25 mouse cellular contexts compared by ENCODE assay signal in genomic region chr15:5475389-5475995, GRCm38 (mm10).
A peak's percentile ranks its signal among the peaks of the same experiment; 100 is the strongest.
DNase-seq lines count a peak whose midpoint lies in the region; ATAC-seq and TF ChIP-seq lines count a peak whose summit lies in the region.
"Had no signal": no experiment of that assay in that cellular context is flagged by ENCODE, and none has a peak within 500 bp of the region (broad histone marks: within the 10 kb centered on the region; RNA-seq: fewer than 3 reads in every experiment).

No protein-coding gene starts in this region.

- no peak overlapping the region for H3K4me3 ChIP-seq in bone marrow, adult 2 months (replicated peaks; ENCODE audit: control insufficient read depth, low read depth, low read length)
- peak overlapping the region; percentile 65 for H3K4me3 ChIP-seq in megakaryocyte, embryonic 14.5 days (replicated peaks)
- no peak overlapping the region for H3K4me3 ChIP-seq in midbrain, embryonic 14.5 days (replicated peaks; ENCODE audit: low read depth, low read length)
- H3K4me3 ChIP-seq in limb, embryonic 10.5 days: no peak overlapping the region
- H3K4me3 ChIP-seq: embryonic facial prominence, embryonic 12.5 days; erythroblast, embryonic 14.5 days; forebrain, embryonic 12.5 days; hindbrain, embryonic 10.5 days; intestine, embryonic 15.5 days had no signal

- DNase-seq in lung, postnatal 36 days: peak; percentile 12
- DNase-seq in lung, postnatal 10 days: no peak
- peak; percentile 30 for DNase-seq in thymus, postnatal 25 days
- no peak for DNase-seq in midbrain, embryonic 14.5 days
- no peak for DNase-seq in adrenal gland, postnatal 10 days
- DNase-seq in limb, embryonic 10.5 days (ENCODE audit: low spot score): no peak
- DNase-seq: adrenal gland, postnatal 25 days; cerebellum, adult 11 months; cerebellum, postnatal 14 days; heart, postnatal 10 days; kidney, adult 9 months; kidney, postnatal 25 days; retina, postnatal 1 day; right cerebral cortex, postnatal 25 days; spleen, adult 18-20 months had no signal

- no peaks in the 10 kb centered on the region for H3K9me3 ChIP-seq in megakaryocyte, embryonic 14.5 days
- H3K9me3 ChIP-seq in midbrain, embryonic 14.5 days (ENCODE audit: control insufficient read depth, low read length): no peaks in the 10 kb centered on the region
- H3K9me3 ChIP-seq in limb, embryonic 10.5 days (replicated peaks): no peaks in the 10 kb centered on the region
- H3K9me3 ChIP-seq: embryonic facial prominence, embryonic 12.5 days; forebrain, embryonic 12.5 days; hindbrain, embryonic 10.5 days; intestine, embryonic 15.5 days had no signal

- no peak overlapping the region for H3K4me2 ChIP-seq in midbrain, embryonic 14.5 days (ENCODE audit: low read length)
- H3K4me2 ChIP-seq: embryonic facial prominence, embryonic 12.5 days; forebrain, embryonic 12.5 days; heart, embryonic 11.5 days; intestine, embryonic 15.5 days; midbrain, embryonic 11.5 days had no signal

- WGBS in bone marrow, adult 2 months: 6% methylated on average over 1 of the region's 1 CpGs
- 35% methylated on average over 1 of the region's 1 CpGs for WGBS in midbrain, embryonic 14.5 days
- 64% methylated on average over 1 of the region's 1 CpGs for WGBS in limb, embryonic 10.5 days

- ATAC-seq in midbrain, embryonic 14.5 days (ENCODE audit: low FRiP score, low TSS enrichment): no peak
- ATAC-seq: hindbrain, embryonic 16.5 days; intestine, embryonic 15.5 days had no signal

- peaks cover 2% of the 10 kb centered on the region; the same call in 1 of the 2 replicates for H3K4me1 ChIP-seq in bone marrow, adult 2 months (ENCODE audit: control insufficient read depth, insufficient read depth, low read length)
- H3K4me1 ChIP-seq in megakaryocyte, embryonic 14.5 days: peaks cover 12% of the 10 kb centered on the region
- H3K4me1 ChIP-seq in midbrain, embryonic 14.5 days (ENCODE audit: control insufficient read depth, insufficient read depth, low read length): no peaks in the 10 kb centered on the region
- H3K4me1 ChIP-seq in limb, embryonic 10.5 days: no peaks in the 10 kb centered on the region
- H3K4me1 ChIP-seq: embryonic facial prominence, embryonic 12.5 days; forebrain, embryonic 12.5 days; hindbrain, embryonic 10.5 days; intestine, embryonic 15.5 days had no signal

- TF ChIP-seq CTCF in bone marrow, adult 2 months (IDR thresholded peaks at IDR 0.05; ENCODE audit: control insufficient read depth, insufficient read depth, low read length): no peak

- peak overlapping the region; percentile 7; the same call in 1 of the 2 replicates for H3K27ac ChIP-seq in bone marrow, adult 2 months (ENCODE audit: control insufficient read depth, insufficient read depth, low read depth, low read length, poor library complexity)
- H3K27ac ChIP-seq in midbrain, embryonic 14.5 days (replicated peaks; ENCODE audit: low read depth, low read length): no peak overlapping the region
- no peak overlapping the region for H3K27ac ChIP-seq in limb, embryonic 10.5 days
- H3K27ac ChIP-seq: embryonic facial prominence, embryonic 12.5 days; forebrain, embryonic 12.5 days; hindbrain, embryonic 10.5 days; intestine, embryonic 15.5 days had no signal

- H3K36me3 ChIP-seq in megakaryocyte, embryonic 14.5 days (replicated peaks; ENCODE audit: low read length): no peaks in the 10 kb centered on the region
- no peaks in the 10 kb centered on the region for H3K36me3 ChIP-seq in midbrain, embryonic 14.5 days (ENCODE audit: control insufficient read depth, insufficient read depth, low read length)
- H3K36me3 ChIP-seq in limb, embryonic 10.5 days: no peaks in the 10 kb centered on the region
- H3K36me3 ChIP-seq: embryonic facial prominence, embryonic 12.5 days; forebrain, embryonic 12.5 days; hindbrain, embryonic 10.5 days; intestine, embryonic 15.5 days had no signal

- TF ChIP-seq POLR2A in bone marrow, adult 2 months (IDR thresholded peaks at IDR 0.05; ENCODE audit: borderline replicate concordance, control insufficient read depth, low read depth, low read length): no peak

- no peak overlapping the region for H3K9ac ChIP-seq in midbrain, embryonic 14.5 days (replicated peaks; ENCODE audit: low read length)
- H3K9ac ChIP-seq: embryonic facial prominence, embryonic 12.5 days; forebrain, embryonic 12.5 days; intestine, embryonic 15.5 days had no signal

- no peaks in the 10 kb centered on the region for H3K27me3 ChIP-seq in megakaryocyte, embryonic 14.5 days (replicated peaks)
- no peaks in the 10 kb centered on the region for H3K27me3 ChIP-seq in midbrain, embryonic 14.5 days (ENCODE audit: control insufficient read depth, insufficient read depth, low read length)
- no peaks in the 10 kb centered on the region for H3K27me3 ChIP-seq in limb, embryonic 10.5 days (ENCODE audit: low read depth, poor library complexity, severe bottlenecking)
- H3K27me3 ChIP-seq: embryonic facial prominence, embryonic 12.5 days; forebrain, embryonic 12.5 days; intestine, embryonic 15.5 days had no signal

Comparison
In these comparisons a context has a peak if more than half of its experiments do, and no peak if none do; other contexts are left out.
1. DNase-seq: peak in lung, postnatal 36 days (single experiment) and thymus, postnatal 25 days (single experiment); none in lung, postnatal 10 days (single experiment), midbrain, embryonic 14.5 days (single experiment), adrenal gland, postnatal 10 days (single experiment) and limb, embryonic 10.5 days (single experiment).